Mouse (Mus musculus) neural tube, embryonic 11.5 days (tissue): Measurements from ENCODE around the gene Zfp799. TPM values are rescaled to one million over a fixed set of nuclear protein-coding genes. Genes with fewer than 3 reads are reported as not detected.

Source experiments
- ATAC-seq: fragments of 200-750 bp; cut with Nextera tagmentation; 2 replicates; pipeline ENCODE4 v1.8.0; 2017; ENCODE audit warnings: moderate number of reproducible peaks, mild to moderate bottlenecking, moderate TSS enrichment, moderate library complexity; ENCODE audit not compliant: insufficient read depth, low FRiP score, low TSS enrichment
- DNase-seq: peaks from one replicate; pipeline ENCODE4 v3.0.0-alpha.2; 2015; ENCODE audit warnings: low spot score
- H3K27ac ChIP-seq: fragments of 300-500 bp; sonication (generic); 2 replicates; pipeline ENCODE4 v1.5.1; 2014; ENCODE audit warnings: low read depth, mild to moderate bottlenecking, low read length
- H3K27me3 ChIP-seq: fragments of 300-500 bp; sonication (generic); 2 replicates; pipeline ENCODE4 v1.6.1; 2014; ENCODE audit warnings: mild to moderate bottlenecking, low read length, mixed read lengths; ENCODE audit not compliant: control insufficient read depth, insufficient read depth
- H3K36me3 ChIP-seq: fragments of 300-500 bp; sonication (generic); 2 replicates; pipeline ENCODE4 v1.6.1; 2014; ENCODE audit warnings: mild to moderate bottlenecking, low read length, moderate library complexity, mixed read lengths; ENCODE audit not compliant: control insufficient read depth, insufficient read depth
- H3K4me1 ChIP-seq: fragments of 300-500 bp; sonication (generic); 2 replicates; pipeline ENCODE4 v1.6.1; 2014; ENCODE audit warnings: low read length, mixed read lengths; ENCODE audit not compliant: control insufficient read depth, insufficient read depth
- H3K4me2 ChIP-seq: fragments of 300-500 bp; sonication (generic); 2 replicates; pipeline ENCODE4 v1.6.1; 2014; ENCODE audit warnings: low read depth, mild to moderate bottlenecking, moderate library complexity
- H3K4me3 ChIP-seq: fragments of 300-500 bp; sonication (generic); 2 replicates; pipeline ENCODE4 v1.5.1; 2014; ENCODE audit warnings: low read depth, low read length
- H3K9ac ChIP-seq: fragments of 300-500 bp; sonication (generic); 2 replicates; pipeline ENCODE4 v1.6.1; 2014; ENCODE audit warnings: mild to moderate bottlenecking, low read length
- H3K9me3 ChIP-seq: fragments of 300-500 bp; sonication (generic); 2 replicates; pipeline ENCODE4 v1.6.1; 2016; ENCODE audit warnings: low read length; ENCODE audit not compliant: control insufficient read depth
- WGBS: fragments of 180-500 bp; shearing (Covaris S2); extraction: QIAGEN DNeasy Blood & Tissue Kit; methylation state at CpG from one replicate; pipeline ENCODE4 v1.1.7; 2014; 5-methylcytosine and 5-hydroxymethylcytosine counted together
- polyA plus RNA-seq: library from polyadenylated mRNA; unstranded; fragments of >200 nt; fragmentation: Nextera tagmentation; extraction: Ambion mirVana; gene quantifications from 2 replicates; pipeline ENCODE4 v1.2.1, GENCODE M21; 2014

The Zfp799 gene
- polyA plus RNA-seq, 1 experiment from 2014 or later: 17.6 TPM

DNA sequence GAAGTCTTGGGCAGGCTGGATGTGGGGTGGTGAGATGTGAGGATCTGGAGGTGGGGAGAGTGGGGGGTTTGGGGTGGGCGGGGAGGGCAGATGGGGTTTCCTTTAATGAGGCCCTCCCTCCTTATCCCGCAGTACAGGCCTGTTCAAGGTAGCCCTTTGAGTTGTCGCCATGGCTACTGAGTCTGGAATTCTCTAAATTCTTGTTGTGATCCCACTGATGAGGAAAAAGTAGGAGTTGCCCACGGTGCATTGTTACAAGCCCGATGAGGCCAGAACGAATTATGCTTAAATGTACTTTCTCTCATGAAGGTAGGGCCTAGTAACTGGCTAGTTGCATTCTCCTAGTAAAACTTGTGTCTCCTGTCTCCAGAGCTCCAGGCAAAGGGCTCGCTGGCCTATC, 21.5 kb upstream of the Zfp799 start:
- Histone ChIP-seq H3K9ac (no peak overlapping the region), H3K36me3 (no peaks in the 10 kb centered on the region), H3K9me3 (no peaks in the 10 kb centered on the region), H3K27me3 (no peaks in the 10 kb centered on the region), H3K27ac (no peak overlapping the region), H3K4me3 (no peak overlapping the region), H3K4me2 (no peak overlapping the region), H3K4me1 (no peaks in the 10 kb centered on the region)
- DNase-seq (no peak), ATAC-seq (no peak)
- 43% methylated on average over 7 of the region's 7 CpGs for WGBS

DNA sequence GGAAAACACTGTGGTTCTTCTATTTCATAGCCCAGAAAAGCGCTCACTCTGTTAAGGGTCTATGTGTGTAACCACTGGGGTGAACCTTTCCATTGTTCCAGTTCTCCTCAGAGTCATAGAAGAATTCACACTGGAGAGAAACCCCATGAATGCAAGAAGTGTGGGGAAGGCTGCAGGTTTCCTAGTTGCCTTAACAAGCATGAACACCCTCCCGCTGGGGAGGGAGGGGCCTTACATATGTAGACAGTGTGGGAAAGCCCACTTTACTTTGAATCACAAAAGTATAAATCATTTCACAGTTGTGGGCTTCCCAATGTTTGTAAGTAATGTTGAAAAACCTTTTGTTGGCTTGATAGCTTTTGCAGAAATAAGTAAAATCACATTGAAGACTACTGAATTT, 11.3 kb upstream of the Zfp799 start:
- Histone ChIP-seq H3K9ac (no peak overlapping the region), H3K4me1 (no peaks in the 10 kb centered on the region)
- peak; percentile 57 for DNase-seq

DNA sequence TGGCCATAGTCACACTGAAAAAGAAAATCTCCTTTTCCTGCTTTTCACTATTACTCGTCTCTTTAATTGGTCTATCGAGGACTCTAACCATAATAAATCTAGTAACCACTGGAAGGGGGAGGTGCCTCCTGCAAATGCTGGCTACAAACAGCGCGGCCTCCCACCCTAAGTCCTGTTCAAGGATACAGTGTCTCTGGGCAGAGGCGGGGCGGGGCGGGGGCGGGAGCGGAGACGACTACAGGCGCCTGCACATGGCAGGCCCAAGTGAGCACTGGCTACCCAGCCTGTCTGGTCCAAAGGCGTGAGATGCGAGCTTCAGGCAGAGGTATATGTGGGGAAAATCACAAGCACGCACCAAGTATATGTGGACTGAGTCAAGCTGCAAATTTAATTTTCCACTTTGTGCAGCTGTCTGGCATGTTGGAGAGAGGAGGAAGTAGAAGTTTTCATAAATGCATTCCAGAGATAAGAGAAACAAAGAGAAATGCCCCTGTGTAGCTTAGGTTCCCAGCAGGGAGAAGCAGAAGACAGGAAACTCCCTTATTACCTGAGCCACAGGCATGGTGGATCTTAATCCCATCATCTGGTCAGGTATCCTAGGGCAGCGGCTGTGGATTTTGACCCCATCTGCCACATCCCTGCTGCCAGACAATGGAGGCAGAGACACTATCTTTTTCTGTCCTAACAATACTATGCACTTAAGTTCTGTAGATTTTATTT, 9.2 kb upstream of the Zfp799 start:
- Histone ChIP-seq H3K9ac (no peak overlapping the region; the same call in 1 of the 2 replicates), H3K4me1 (no peaks in the 10 kb centered on the region), H3K4me3 (no peak overlapping the region), H3K27me3 (no peaks in the 10 kb centered on the region), H3K36me3 (no peaks in the 10 kb centered on the region), H3K9me3 (no peaks in the 10 kb centered on the region; the same call in 1 of the 2 replicates), H3K4me2 (no peak overlapping the region), H3K27ac (no peak overlapping the region)
- ATAC-seq: no peak
- WGBS: 47% methylated on average over 15 of the region's 15 CpGs
- DNase-seq: peak; percentile 10

More for the DNA sequence above, 11.3 kb upstream of the Zfp799 start:
- Histone ChIP-seq H3K4me3 (no peak overlapping the region), H3K36me3 (no peaks in the 10 kb centered on the region), H3K27me3 (no peaks in the 10 kb centered on the region), H3K4me2 (no peak overlapping the region), H3K27ac (no peak overlapping the region), H3K9me3 (no peaks in the 10 kb centered on the region; the same call in 1 of the 2 replicates)
- WGBS: 54% methylated on average over 2 of the region's 2 CpGs
- peak; percentile 65; the same call in 1 of the 2 replicates for ATAC-seq

DNA sequence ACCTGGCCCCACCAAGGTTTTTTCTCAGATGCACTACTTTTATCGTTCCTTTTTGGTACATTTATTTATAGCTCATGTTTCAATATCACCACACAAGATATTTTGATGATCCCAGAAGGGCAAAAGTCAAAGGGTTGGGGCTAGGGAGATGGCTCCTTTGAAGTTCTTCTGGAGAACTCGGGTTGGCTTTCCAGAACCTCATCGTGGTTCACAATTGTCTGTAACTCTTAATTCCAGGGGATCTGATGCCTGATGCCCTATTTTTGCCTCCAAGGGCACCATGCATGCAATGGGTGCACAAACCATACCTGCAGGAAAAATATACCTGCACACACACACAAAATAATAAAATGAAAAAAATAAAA, 339 bp upstream of the Zfp799 start:
- H3K4me2 ChIP-seq: peak overlapping the region; percentile 70
- peak overlapping the region; percentile 92 for H3K4me3 ChIP-seq
- WGBS: 34% methylated on average over 3 of the region's 3 CpGs
- H3K27ac ChIP-seq: no peak overlapping the region
- H3K36me3 ChIP-seq: 0 out of 2 replicates have a peak, but pooled peaks cover 2% of the 10 kb centered on the region
- no peak for DNase-seq
- no peaks in the 10 kb centered on the region for H3K27me3 ChIP-seq
- 0 out of 2 replicates have a peak, but pooled peaks have one; percentile 9 for ATAC-seq
- no peak overlapping the region for H3K9ac ChIP-seq
- no peaks in the 10 kb centered on the region for H3K9me3 ChIP-seq
- H3K4me1 ChIP-seq: peaks cover 5% of the 10 kb centered on the region; the same call in 1 of the 2 replicates

DNA sequence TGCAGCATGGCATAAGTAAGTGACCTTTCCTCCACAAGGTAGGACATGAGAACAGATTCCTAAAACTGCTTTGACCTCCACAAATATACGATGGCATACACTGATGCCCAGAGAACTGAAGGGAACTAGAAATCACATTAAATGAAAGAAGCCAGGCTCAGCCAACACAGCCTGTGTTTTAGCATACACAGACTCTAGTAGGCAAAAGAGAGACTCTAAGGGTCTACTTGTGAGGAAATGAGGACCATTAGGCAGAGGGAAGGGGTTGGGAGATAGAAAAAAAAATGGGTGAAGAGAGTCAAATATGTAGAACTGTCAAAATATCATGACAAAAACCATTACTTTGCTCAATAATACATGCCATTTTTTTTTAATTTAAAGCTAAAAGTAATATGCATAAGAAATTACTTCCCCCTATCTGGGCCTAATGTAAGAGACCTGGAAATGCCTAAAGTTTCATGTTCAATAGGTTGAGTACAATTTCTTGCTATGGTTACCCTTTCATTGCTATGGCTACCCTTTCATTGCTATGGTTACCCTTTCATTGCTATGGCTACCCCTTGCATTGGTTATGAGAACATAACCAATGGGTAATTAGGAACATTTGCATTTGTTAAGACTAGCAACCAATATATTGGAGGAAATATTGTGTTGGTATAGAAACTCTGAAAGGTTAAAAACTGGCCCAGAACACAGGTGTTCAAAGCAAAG, 13.8 kb downstream of the Zfp799 start:
- no peak overlapping the region for H3K4me2 ChIP-seq
- ATAC-seq (peak; percentile 48), DNase-seq (peak; percentile 35)
- H3K27me3 ChIP-seq: no peaks in the 10 kb centered on the region
- H3K4me1 ChIP-seq: no peaks in the 10 kb centered on the region
- no peak overlapping the region for H3K9ac ChIP-seq
- WGBS: 73% methylated on average over 1 of the region's 1 CpGs
- no peak overlapping the region for H3K4me3 ChIP-seq
- no peaks in the 10 kb centered on the region for H3K9me3 ChIP-seq
- peaks cover 15% of the 10 kb centered on the region for H3K36me3 ChIP-seq
- no peak overlapping the region for H3K27ac ChIP-seq

DNA sequence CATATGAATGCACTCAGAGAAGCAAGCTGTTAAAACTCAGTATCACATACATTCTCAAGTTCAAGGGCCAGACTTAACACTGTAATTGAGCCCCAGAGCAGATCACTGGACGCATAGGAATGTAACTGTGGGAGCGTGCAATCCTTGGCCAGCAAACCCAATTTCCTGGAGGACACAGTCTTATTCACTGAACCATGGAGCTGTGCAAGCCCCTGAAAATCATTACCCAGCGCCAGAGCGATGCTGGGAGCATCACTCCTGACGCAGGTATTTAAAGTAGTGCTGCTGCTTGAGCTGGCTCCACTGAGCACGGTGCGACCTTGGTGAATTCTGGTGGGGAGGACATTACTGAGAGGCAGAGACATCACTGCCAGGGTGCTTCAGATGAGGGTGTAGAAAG, 15.9 kb downstream of the Zfp799 start:
- no peak overlapping the region for H3K27ac ChIP-seq
- H3K4me3 ChIP-seq: no peak overlapping the region
- ATAC-seq: no peak
- H3K9ac ChIP-seq: no peak overlapping the region
- WGBS: 81% methylated on average over 7 of the region's 7 CpGs
- H3K9me3 ChIP-seq: no peaks in the 10 kb centered on the region
- H3K4me2 ChIP-seq: no peak overlapping the region
- H3K36me3 ChIP-seq: peaks cover 4% of the 10 kb centered on the region; the same call in 1 of the 2 replicates
- no peak for DNase-seq
- no peaks in the 10 kb centered on the region for H3K4me1 ChIP-seq
- no peaks in the 10 kb centered on the region for H3K27me3 ChIP-seq

DNA sequence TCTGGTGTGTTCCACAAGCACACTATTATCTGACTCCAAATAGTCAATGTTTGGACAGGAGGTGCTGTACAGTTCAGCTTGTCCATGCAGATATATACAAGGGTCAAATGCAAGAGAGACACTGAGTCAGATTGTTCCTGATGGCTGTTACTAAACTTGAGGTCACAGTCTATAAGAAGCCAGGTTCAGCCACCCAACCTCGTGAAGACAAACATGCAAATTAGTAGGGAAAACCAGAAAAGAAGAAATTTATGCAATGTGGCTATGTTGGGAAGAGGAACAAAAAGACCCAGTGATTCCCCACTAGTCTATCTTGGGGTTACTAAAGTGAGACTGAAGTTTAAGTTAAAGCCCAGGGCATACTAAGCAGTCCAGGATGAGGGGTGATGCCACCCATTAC, 19.4 kb downstream of the Zfp799 start:
- peaks cover 8% of the 10 kb centered on the region; the same call in 1 of the 2 replicates for H3K4me1 ChIP-seq
- H3K9ac ChIP-seq: no peak overlapping the region
- H3K4me3 ChIP-seq: no peak overlapping the region
- H3K4me2 ChIP-seq: no peak overlapping the region
- 35% methylated on average over 1 of the region's 1 CpGs for WGBS
- no peaks in the 10 kb centered on the region for H3K36me3 ChIP-seq
- no peaks in the 10 kb centered on the region for H3K9me3 ChIP-seq
- H3K27me3 ChIP-seq: no peaks in the 10 kb centered on the region
- H3K27ac ChIP-seq: no peak overlapping the region; the same call in 1 of the 2 replicates
- DNase-seq: no peak
- ATAC-seq: no peak

DNA sequence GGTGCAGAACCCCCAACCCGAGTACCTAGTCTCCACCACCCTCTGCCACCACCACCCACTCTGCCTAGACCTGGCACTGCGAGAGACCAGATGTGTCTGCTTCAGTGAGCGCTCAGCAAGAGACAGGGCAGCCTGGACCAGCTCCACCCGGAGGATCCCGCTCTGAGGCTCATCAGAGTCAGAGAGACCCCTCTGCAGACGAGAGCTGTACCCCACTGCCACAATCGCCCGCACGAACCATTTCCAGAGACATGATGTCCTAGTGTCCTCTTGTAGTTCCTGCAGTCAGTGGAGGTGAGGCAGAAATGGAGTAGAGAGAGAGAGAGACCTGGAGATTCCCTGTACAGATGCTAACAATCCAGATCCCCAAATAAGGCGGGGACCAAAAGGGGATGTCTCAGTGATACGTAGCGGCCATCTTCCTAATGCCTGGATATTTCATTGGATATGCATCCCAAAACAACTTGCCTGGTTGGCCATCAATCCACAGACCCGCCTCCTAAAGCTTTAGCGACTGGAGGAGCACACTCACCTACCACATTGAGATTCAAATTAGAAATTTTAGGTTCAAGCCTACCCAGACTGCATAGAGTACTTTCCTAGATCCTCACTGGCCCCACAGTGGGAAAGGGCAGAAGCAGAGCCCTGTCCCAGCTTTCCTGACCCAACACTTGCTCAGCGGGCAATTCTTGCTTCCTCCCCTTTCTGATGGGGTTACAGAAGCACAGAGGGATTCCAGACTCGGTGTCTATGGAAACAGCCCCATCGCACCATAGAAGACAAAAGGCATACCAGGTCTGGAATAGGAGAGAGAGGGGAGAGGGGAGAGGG, 20.3 kb downstream of the Zfp799 start, which contains the start of gene Zfp811:
Zfp811 (minus strand) TSS at position 388 of the 831 bp plus-strand sequence.
- peak within 1 kb of the TSS; percentile 53 for H3K4me3 ChIP-seq
- H3K4me1 ChIP-seq: peaks cover 8% of the 10 kb centered on the region; the same call in 1 of the 2 replicates
- peak within 1 kb of the TSS; percentile 44 for H3K4me2 ChIP-seq
- H3K27ac ChIP-seq: peak within 1 kb of the TSS; percentile 89
- H3K9me3 ChIP-seq: no peaks in the 10 kb centered on the region
- ATAC-seq: peak; percentile 89
- DNase-seq: peak; percentile 80
- no peaks in the 10 kb centered on the region for H3K36me3 ChIP-seq
- H3K9ac ChIP-seq: peak within 1 kb of the TSS; percentile 72
- H3K27me3 ChIP-seq: no peaks in the 10 kb centered on the region
- WGBS: under 1% methylated on average over 17 of the region's 17 CpGs
